Mouse (Mus musculus) limb, embryonic 13.5 days (tissue): ENCODE results near the gene Rnf115. TPM values are rescaled to one million over a fixed set of nuclear protein-coding genes. Genes with fewer than 3 reads are reported as not detected.

ENCODE experiments used
- ATAC-seq: fragments of 200-750 bp; cut with Nextera tagmentation; 2 replicates; pipeline ENCODE4 v1.8.0; 2017; ENCODE audit warnings: low read depth, moderate number of reproducible peaks, moderate TSS enrichment; ENCODE audit not compliant: low FRiP score
- H3K27ac ChIP-seq: fragments of 300-500 bp; sonication (generic); 2 replicates; pipeline ENCODE4 v1.5.1; 2015; ENCODE audit warnings: inconsistent platforms, mild to moderate bottlenecking, moderate library complexity
- H3K27me3 ChIP-seq: fragments of 300-500 bp; sonication (generic); 2 replicates; pipeline ENCODE4 v1.6.1; 2015; ENCODE audit warnings: mild to moderate bottlenecking, inconsistent platforms
- H3K36me3 ChIP-seq: fragments of 300-500 bp; sonication (generic); 2 replicates; pipeline ENCODE4 v1.6.1; 2015; ENCODE audit warnings: inconsistent platforms, mild to moderate bottlenecking, moderate library complexity
- H3K4me1 ChIP-seq: fragments of 300-500 bp; sonication (generic); 2 replicates; pipeline ENCODE4 v1.6.1; 2015; ENCODE audit warnings: inconsistent platforms
- H3K4me2 ChIP-seq: fragments of 300-500 bp; sonication (generic); replicated peaks from 2 replicates; pipeline ENCODE4 v1.6.1; 2015; ENCODE audit warnings: inconsistent platforms, mild to moderate bottlenecking, moderate library complexity
- H3K4me3 ChIP-seq: fragments of 300-500 bp; sonication (generic); 2 replicates; pipeline ENCODE4 v1.5.1; 2015; ENCODE audit warnings: moderate library complexity, mild to moderate bottlenecking, inconsistent platforms
- H3K9ac ChIP-seq: fragments of 300-500 bp; sonication (generic); 2 replicates; pipeline ENCODE4 v1.6.1; 2015; ENCODE audit warnings: mild to moderate bottlenecking, inconsistent platforms
- H3K9me3 ChIP-seq: fragments of 300-500 bp; sonication (generic); 2 replicates; pipeline ENCODE4 v1.6.1; 2016; ENCODE audit warnings: inconsistent platforms
- WGBS: fragments of 180-500 bp; shearing (Covaris S2); methylation state at CpG from one replicate; pipeline ENCODE4 v1.1.7; 2015; 5-methylcytosine and 5-hydroxymethylcytosine counted together
- polyA plus RNA-seq: library from polyadenylated mRNA; unstranded; fragments of >200 nt; fragmentation: Nextera tagmentation; extraction: Ambion mirVana; gene quantifications from 2 replicates; pipeline ENCODE4 v1.2.1, GENCODE M21; 2015

The Rnf115 gene
- polyA plus RNA-seq, 1 experiment from 2014 or later: 53.1 TPM

GRCm38 (mm10) chr3:96746829-96747228 lies 19.4 kb downstream of the Rnf115 start:
- H3K9ac ChIP-seq: no peak overlapping the region
- no peak for ATAC-seq
- H3K27ac ChIP-seq: no peak overlapping the region
- H3K4me2 ChIP-seq: no peak overlapping the region
- no peak overlapping the region for H3K4me3 ChIP-seq
- no peaks in the 10 kb centered on the region for H3K9me3 ChIP-seq
- H3K27me3 ChIP-seq: no peaks in the 10 kb centered on the region
- no peaks in the 10 kb centered on the region; the same call in 1 of the 2 replicates for H3K36me3 ChIP-seq
- H3K4me1 ChIP-seq: no peaks in the 10 kb centered on the region
- 53% methylated on average over 1 of the region's 1 CpGs for WGBS

DNA sequence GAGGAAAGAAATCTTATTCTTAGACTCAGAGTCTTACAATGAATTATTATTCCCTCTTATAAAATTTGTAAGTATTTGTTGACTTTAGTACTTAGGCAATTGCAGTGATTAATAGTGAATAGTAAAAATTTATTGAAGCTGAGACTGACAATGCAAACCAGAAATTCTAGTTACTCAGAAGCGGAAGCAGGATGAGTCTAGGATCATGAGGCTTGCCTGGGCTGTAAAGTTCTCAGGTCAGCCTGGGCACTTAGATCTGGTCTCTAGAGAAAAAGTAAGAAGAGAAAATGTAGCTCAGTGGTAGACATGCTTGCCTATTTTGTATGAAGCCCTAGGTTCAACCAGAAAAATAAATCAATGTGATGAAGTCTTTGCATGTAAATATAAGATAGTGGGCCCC lies 28.5 kb downstream of the Rnf115 start:
- no peak overlapping the region for H3K9ac ChIP-seq
- peaks cover 11% of the 10 kb centered on the region; the same call in 1 of the 2 replicates for H3K36me3 ChIP-seq
- no peak overlapping the region for H3K27ac ChIP-seq
- H3K4me3 ChIP-seq: no peak overlapping the region
- H3K27me3 ChIP-seq: no peaks in the 10 kb centered on the region
- no peaks in the 10 kb centered on the region for H3K9me3 ChIP-seq
- 83% methylated on average over 1 of the region's 1 CpGs for WGBS
- H3K4me1 ChIP-seq: no peaks in the 10 kb centered on the region
- H3K4me2 ChIP-seq: no peak overlapping the region
- no peak for ATAC-seq

DNA sequence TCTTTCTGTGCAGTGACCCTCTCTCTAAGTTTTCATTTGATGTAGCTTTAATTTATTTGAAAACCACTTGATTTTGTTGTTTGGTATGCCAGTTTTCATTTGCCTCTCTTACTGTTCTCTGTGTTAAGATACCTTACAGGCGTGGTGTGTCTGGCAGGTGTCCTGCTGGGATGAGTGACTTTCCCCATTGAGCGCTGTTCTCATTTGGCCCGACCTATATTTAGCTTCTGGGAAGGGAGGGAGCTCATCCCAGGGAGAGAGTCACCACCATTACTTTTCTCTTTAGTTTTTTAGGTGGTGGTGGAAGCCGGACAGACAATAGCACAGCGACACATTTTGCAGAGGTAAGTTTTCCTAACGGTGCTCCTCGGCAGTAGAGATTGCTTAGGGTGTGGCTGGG lies 30.2 kb downstream of the Rnf115 start:
- 79% methylated on average over 7 of the region's 7 CpGs for WGBS
- peaks cover 11% of the 10 kb centered on the region; the same call in 1 of the 2 replicates for H3K36me3 ChIP-seq
- H3K4me1 ChIP-seq: no peaks in the 10 kb centered on the region
- no peak overlapping the region for H3K4me3 ChIP-seq
- H3K9ac ChIP-seq: no peak overlapping the region
- no peaks in the 10 kb centered on the region for H3K27me3 ChIP-seq
- no peaks in the 10 kb centered on the region for H3K9me3 ChIP-seq
- H3K27ac ChIP-seq: no peak overlapping the region
- H3K4me2 ChIP-seq: no peak overlapping the region
- no peak for ATAC-seq

DNA sequence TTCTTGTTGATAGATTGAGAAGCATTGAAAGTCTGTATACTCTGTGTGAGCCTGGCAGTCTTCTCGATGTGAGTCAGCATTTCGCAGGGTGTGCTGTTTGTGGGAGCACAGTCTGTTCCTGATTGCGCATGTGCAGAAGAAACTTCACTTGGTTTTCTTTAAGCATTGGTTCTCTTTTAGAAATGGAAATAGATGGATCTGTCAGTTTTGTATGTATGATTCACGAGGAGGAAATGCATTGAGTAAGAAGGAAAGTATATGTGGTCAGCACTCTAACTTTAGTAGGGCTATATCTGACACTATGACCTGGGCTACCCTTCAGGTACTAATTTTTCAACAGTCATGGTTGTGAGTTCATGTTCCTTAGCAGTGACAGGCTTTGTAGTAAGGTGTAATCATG lies 32.2 kb downstream of the Rnf115 start:
- no peak for ATAC-seq
- H3K9ac ChIP-seq: no peak overlapping the region
- no peaks in the 10 kb centered on the region for H3K27me3 ChIP-seq
- WGBS: 90% methylated on average over 4 of the region's 4 CpGs
- H3K4me3 ChIP-seq: no peak overlapping the region
- no peak overlapping the region for H3K4me2 ChIP-seq
- H3K36me3 ChIP-seq: peaks cover 11% of the 10 kb centered on the region; the same call in 1 of the 2 replicates
- H3K27ac ChIP-seq: no peak overlapping the region
- no peaks in the 10 kb centered on the region for H3K9me3 ChIP-seq
- no peaks in the 10 kb centered on the region for H3K4me1 ChIP-seq

DNA sequence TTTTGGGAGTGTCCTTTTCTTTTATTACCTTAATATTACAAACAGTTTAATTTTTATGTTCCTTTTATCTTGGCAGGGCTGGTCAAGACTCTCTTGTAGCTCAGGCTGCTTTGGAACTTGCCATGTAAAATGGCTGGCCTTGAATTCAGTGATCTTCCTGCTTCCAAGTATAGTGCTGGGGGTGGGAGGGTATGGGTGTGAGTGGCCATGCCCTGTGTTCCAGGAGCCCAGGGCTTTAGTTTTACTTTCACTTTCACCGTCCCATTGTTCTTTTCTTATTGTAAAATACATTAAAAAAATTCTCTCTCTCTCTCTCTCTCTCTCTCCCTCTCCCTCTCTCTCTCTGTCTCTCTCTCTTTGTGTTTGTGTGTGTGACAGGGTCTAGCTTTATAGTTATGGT lies 37.1 kb downstream of the Rnf115 start:
- no peak for ATAC-seq
- 76% methylated on average over 1 of the region's 1 CpGs for WGBS

GRCm38 (mm10) chr3:96769971-96770370 lies 42.5 kb downstream of the Rnf115 start:
- Histone ChIP-seq H3K27ac (no peak overlapping the region), H3K9me3 (no peaks in the 10 kb centered on the region), H3K4me2 (no peak overlapping the region), H3K27me3 (no peaks in the 10 kb centered on the region), H3K4me3 (no peak overlapping the region), H3K36me3 (peaks cover 3% of the 10 kb centered on the region; the same call in 1 of the 2 replicates), H3K4me1 (no peaks in the 10 kb centered on the region), H3K9ac (no peak overlapping the region)
- no peak for ATAC-seq
- WGBS: 92% methylated on average over 5 of the region's 5 CpGs

More for the DNA sequence above, 37.1 kb downstream of the Rnf115 start:
- Histone ChIP-seq H3K36me3 (peaks cover 3% of the 10 kb centered on the region; the same call in 1 of the 2 replicates), H3K27ac (no peak overlapping the region), H3K9me3 (no peaks in the 10 kb centered on the region), H3K4me2 (no peak overlapping the region), H3K4me1 (no peaks in the 10 kb centered on the region), H3K27me3 (no peaks in the 10 kb centered on the region), H3K4me3 (no peak overlapping the region), H3K9ac (no peak overlapping the region)

- Histone ChIP-seq H3K36me3 (peaks cover 3% of the 10 kb centered on the region; the same call in 1 of the 2 replicates), H3K4me2 (no peak overlapping the region), H3K4me3 (no peak overlapping the region), H3K4me1 (no peaks in the 10 kb centered on the region), H3K9ac (no peak overlapping the region), H3K27me3 (no peaks in the 10 kb centered on the region), H3K27ac (no peak overlapping the region), H3K9me3 (no peaks in the 10 kb centered on the region)
- ATAC-seq: no peak
- WGBS: 72% methylated on average over 1 of the region's 1 CpGs
Observed at GRCm38 (mm10) chr3:96772949-96773348, 45.5 kb downstream of the Rnf115 start.

DNA sequence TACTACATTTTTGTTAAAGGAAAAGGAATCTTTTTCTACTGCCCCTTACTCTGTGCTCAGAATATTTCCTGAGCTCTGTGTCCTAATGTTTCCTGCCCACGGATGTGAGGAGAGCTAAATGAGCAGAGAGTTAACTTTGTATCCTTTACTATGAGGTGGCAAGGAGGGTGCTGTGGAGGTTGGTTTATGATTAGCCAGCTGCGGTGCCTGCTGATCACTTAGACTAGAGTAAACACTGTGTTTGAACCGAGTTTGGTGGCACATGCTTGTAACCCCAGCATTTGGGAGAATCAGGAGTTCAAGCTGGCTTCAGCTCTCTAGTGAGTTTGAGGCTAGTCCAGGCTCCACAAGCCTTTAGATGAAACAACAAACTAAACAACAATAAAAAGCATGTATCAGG lies 49.7 kb downstream of the Rnf115 start:
- ATAC-seq: no peak

DNA sequence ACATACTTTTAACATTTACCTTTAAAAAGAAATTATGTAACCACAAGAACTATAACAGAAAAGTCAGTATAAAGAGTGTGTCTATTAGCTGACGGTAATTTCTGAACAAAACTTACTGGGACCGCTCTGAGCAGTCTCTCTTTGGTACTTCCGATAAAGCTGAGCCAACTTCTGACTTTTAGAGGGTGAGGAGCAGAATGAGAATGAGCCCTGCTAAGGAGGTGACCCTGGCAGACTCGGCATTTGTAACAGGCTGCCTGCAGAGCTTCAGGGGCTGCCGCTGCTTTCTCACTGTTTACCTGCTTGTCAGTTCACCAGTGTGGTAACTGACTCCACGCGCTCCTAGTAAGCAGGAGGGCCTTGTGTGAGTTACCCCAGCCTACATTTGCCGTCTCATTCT lies 54.8 kb downstream of the Rnf115 start:
- Histone ChIP-seq H3K4me2 (no peak overlapping the region), H3K27ac (no peak overlapping the region), H3K4me3 (no peak overlapping the region), H3K9ac (no peak overlapping the region), H3K9me3 (no peaks in the 10 kb centered on the region), H3K4me1 (no peaks in the 10 kb centered on the region), H3K36me3 (peaks cover 27% of the 10 kb centered on the region), H3K27me3 (no peaks in the 10 kb centered on the region)
- ATAC-seq: no peak
- WGBS: 78% methylated on average over 8 of the region's 8 CpGs

More for the DNA sequence above, 49.7 kb downstream of the Rnf115 start:
- Histone ChIP-seq H3K27me3 (no peaks in the 10 kb centered on the region), H3K4me2 (no peak overlapping the region), H3K9ac (no peak overlapping the region), H3K36me3 (peaks cover 3% of the 10 kb centered on the region; the same call in 1 of the 2 replicates), H3K9me3 (no peaks in the 10 kb centered on the region), H3K4me3 (no peak overlapping the region), H3K27ac (no peak overlapping the region), H3K4me1 (no peaks in the 10 kb centered on the region)
- WGBS: 83% methylated on average over 3 of the region's 3 CpGs

DNA sequence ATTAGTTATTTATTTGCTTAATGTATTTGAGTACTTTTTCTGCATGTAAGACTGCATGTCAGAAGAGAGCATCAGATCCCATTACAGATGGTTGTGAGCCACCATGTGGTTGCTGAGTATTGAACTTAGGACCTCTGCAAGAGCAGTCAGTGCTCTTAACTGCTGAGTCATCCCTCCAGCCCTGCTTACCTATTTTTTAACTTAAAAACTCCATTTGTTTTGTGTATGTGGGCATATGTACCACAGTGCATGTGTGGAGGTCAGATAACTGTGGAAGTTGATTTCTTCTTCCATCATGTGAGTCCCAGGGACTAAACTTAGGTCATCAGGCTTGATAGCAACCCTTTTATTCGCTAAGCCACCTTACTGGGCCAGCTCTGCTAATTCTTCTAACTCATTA lies 60.3 kb downstream of the Rnf115 start:
- Histone ChIP-seq H3K4me2 (no peak overlapping the region), H3K27me3 (no peaks in the 10 kb centered on the region), H3K9me3 (no peaks in the 10 kb centered on the region), H3K27ac (no peak overlapping the region), H3K4me1 (no peaks in the 10 kb centered on the region), H3K9ac (no peak overlapping the region), H3K36me3 (peaks cover 64% of the 10 kb centered on the region), H3K4me3 (no peak overlapping the region)
- no peak for ATAC-seq
- WGBS: 94% methylated on average over 1 of the region's 1 CpGs

- Histone ChIP-seq H3K4me3 (no peak overlapping the region), H3K27ac (no peak overlapping the region), H3K9ac (no peak overlapping the region), H3K9me3 (no peaks in the 10 kb centered on the region), H3K4me1 (no peaks in the 10 kb centered on the region), H3K27me3 (no peaks in the 10 kb centered on the region), H3K36me3 (peaks cover 71% of the 10 kb centered on the region), H3K4me2 (no peak overlapping the region)
- 86% methylated on average over 8 of the region's 8 CpGs for WGBS
- ATAC-seq: no peak
Observed at GRCm38 (mm10) chr3:96788506-96788905, 61.0 kb downstream of the Rnf115 start.

GRCm38 (mm10) chr3:96800254-96800653 lies 72.8 kb downstream of the Rnf115 start:
- WGBS: 73% methylated on average over 11 of the region's 11 CpGs
- H3K4me2 ChIP-seq: no peak overlapping the region
- H3K9me3 ChIP-seq: no peaks in the 10 kb centered on the region
- H3K4me3 ChIP-seq: no peak overlapping the region
- peaks cover 7% of the 10 kb centered on the region for H3K36me3 ChIP-seq
- no peaks in the 10 kb centered on the region for H3K27me3 ChIP-seq
- H3K4me1 ChIP-seq: no peaks in the 10 kb centered on the region
- H3K9ac ChIP-seq: no peak overlapping the region
- no peak for ATAC-seq
- no peak overlapping the region for H3K27ac ChIP-seq

DNA sequence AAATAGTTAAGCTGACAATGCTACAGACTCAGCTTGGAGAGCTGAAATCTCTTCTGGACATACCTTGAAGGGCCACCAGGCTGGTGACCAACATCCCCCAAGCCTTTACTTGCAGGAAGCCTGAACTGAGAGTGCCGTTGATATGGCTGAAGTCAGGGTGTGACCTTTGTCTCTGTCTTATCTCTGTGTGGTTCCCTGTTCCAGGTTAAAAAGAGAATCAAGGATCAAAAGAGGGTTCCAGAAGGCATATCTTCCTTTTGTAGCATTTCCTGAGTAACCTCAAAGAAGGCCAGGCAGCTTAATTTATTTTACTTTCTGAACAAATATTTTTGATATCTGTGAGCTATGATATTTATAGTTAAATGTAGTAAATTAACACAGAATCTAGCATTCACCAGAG lies 74.8 kb downstream of the Rnf115 start:
- H3K27me3 ChIP-seq: no peaks in the 10 kb centered on the region
- H3K4me3 ChIP-seq: no peak overlapping the region
- WGBS: 81% methylated on average over 1 of the region's 1 CpGs

More for the DNA sequence above, 74.8 kb downstream of the Rnf115 start:
- peaks cover 6% of the 10 kb centered on the region for H3K36me3 ChIP-seq
- no peak overlapping the region for H3K9ac ChIP-seq
- no peaks in the 10 kb centered on the region for H3K9me3 ChIP-seq
- H3K4me1 ChIP-seq: no peaks in the 10 kb centered on the region
- H3K4me2 ChIP-seq: no peak overlapping the region
- no peak for ATAC-seq
- H3K27ac ChIP-seq: no peak overlapping the region
